Mouse (Mus musculus) left cerebral cortex, adult 11 months (tissue): ENCODE results near the gene Lamc1.
"Not testable (repeated sequence)": the region's sequence is repeated elsewhere in the genome, so short reads cannot be mapped to it uniquely, and the experiment has no call there.

ENCODE experiments used
- DNase-seq: peaks from one replicate; pipeline ENCODE4 v3.0.0; 2022; ENCODE audit warnings: low spot score

The Lamc1 gene

DNA sequence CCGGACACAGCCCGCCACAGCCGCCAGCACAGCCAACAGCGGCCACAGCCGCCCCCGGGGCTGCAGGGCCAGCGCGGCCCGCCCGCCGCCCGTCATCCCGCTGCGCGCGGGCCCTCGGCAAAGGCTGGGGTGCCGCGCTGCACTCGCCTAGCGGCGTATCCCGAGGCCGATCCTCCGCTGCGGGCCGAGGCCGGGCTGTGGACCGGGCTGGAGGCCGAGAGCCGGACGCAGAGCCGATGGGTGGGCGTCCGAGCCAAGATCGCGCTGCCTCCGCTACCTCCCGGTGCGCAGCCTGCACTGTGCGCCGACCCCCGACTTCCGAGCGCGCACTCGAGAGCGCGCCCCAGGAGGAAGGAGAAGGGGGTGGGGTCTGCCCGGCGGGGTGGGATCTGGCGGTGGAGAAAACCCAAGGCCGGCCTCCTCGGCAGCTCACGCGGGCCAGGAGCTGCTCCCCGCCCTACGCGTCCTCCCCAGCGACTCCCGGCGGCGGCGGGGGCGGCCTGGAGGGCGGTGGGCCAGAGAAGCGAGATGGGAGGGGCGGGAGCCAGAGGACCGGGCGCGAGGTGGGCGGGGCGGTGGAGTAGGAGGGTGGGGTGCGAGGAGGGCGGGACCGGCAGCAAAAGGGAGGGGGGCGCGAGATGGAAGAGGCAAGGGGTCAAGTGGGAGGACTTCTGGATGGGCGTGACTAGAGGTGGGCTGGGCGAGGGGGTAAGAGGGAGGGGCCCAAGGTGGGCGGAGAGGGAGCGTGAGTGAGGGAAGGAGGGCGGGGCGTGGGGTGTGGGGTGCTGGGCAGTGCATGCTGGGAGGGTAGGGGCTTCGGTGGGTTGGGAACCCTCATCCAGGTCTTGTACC lies at the start of gene Lamc1:
TSS of gene Lamc1 (minus strand) at position 343 of the 852 bp plus-strand sequence.
- DNase-seq: peak; percentile 63

DNA sequence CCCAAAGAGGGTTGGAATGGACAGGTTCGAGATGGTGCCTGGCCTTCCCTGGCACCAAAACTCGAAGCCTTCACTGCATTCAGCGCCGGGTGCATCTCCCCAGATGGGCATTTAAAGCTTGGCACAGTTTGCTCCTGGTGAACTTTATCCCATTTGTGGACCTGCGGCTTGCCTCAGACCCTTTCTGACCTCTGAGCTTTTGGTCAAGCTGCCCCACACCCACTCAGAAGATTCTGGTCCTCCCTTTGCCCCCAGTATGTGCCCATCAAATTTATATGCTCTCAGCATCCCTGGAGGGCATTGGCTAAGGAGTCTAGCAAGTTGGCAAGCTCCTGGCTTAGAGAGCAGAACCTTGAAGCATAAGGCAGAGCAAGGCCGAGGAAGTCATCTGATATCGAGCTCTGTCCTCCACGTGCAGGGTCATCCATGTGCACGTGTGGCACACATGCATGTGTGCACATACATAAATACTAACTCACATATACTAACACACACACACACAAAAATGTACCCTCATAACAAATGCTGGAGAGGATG lies 48.2 kb upstream of the Lamc1 start:
- DNase-seq: no peak

DNA sequence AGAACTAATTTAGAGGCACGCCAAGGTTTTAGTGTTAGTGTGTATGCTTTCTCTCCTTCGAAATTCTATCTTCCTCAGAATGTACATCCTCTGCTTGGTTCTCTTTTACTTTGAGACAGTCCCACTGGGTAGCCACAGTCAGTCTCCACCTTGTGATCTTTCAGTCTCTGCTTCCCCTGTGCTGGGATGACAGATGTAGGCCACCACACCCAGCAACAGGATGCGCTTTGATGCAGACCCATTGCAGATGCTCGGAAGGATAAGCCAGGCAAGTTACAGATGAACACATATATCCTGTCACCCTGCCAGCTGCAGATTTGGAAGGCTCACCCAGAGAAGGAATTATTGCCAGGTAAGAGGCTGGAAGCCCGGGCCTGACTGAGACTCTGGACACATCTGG lies 47.2 kb upstream of the Lamc1 start:
- DNase-seq: no peak

DNA sequence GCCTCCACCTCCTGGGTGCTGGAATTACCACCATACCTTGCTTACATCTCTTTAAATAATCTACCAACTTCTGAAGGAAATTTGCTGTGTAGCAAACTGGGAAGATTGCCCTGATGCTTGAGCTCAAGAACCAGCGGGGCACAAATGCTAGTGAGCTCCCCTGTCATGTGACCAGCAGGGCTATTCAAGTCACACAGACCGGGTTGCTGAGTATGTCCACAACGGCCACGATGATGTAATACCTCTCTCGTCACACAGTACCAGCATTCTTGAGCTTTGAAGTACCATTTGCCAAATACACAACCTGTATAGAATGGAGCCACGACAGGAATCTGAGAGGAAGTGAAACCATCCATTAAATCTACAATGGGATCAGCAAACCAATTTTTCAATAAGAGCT lies 46.0 kb upstream of the Lamc1 start:
- DNase-seq: no peak

DNA sequence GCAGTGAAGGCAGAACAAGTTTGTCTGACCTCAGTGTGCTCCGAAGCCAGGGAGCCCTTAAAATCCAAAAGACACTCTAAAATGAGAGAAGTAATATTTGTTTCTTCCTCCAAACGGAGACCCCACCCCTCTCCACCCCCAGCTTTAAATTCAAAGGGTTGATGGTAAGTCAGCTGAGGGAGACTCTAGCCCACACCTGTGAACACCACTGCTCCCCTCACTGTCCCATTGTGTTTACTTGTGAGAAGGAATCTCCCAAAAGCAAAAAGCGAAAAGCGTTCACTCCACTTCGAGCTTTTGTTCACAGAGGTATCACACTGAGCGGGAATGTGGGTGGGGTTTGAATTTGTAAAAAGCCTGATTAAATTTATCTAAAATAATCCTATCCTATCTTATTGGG lies 43.9 kb upstream of the Lamc1 start:
- no peak for DNase-seq

DNA sequence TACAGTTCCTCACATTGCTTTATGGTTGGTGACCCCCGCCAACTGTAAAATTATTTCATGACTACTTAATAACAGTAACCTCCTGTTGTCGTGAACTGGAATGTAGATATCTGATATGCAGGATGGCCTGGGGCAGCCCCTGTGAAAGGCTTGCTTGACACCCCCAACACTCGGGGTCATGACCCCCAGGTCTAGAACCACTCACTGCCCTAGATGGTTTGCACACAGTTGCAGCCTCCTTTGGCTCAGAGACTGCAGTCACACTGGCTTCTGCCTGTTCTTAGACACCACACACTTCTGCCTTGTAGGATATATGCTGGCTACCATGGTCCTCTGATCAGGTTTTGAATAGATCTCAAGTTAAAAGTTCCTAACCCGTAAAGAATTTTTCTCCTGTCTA lies 41.5 kb upstream of the Lamc1 start:
- no peak for DNase-seq

DNA sequence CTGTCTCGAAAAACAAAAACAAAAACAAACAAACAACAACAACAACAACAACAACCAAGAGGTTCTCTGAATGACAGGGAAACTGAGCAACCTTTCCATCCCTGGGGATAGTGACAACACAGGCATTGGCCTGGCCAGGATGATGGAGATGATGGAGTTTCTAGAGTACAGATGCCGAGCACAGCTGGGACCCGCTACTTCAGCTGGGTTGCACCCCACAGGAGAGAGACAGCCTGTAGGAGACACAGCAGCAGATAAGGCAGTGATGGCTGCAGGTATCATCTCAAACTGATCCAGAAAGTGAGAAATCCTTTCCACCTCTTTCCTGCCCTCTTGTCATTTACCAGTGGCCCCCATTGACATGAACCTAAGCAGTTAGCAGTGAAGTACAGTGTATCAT lies 39.3 kb upstream of the Lamc1 start:
- DNase-seq: no peak

DNA sequence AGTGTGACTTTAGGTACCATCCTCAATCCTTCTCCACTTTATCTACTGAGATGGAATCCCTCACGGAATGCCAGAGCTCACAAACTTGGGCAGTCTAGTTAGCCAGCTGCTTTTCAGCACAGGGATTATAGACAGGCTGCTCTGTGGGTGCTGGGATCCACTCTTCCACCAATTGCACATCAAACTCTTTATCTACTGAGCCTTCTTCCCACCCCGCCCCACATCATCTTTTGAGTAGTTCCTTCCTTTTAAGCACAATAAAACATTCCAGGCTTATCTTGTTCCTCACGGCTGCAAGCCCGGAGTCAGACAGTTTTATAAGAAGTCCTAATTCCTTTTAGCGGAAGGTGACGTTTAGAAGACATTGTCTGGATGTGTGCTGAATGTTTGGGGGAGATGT lies 36.4 kb upstream of the Lamc1 start:
- no peak for DNase-seq

DNA sequence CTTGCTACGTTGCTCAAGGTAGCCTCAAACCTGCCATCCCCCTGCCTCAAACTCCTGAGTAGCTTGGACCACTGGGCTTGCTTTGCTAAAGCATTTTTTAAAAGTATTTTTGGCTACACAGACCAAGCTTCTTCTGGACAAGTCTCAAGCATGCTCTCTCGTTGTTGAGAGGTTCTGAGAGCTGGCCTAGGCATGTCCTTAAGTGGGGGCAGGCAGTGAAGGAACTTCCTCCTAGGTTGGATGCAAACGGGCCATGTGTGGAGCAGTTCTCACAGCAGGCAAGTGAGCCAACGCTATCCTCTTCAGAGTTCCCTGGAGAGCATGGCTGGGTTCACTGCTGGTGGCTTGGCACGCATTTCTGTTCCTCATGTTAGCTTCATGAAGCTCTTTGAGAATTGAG lies 34.5 kb upstream of the Lamc1 start:
- no peak for DNase-seq

DNA sequence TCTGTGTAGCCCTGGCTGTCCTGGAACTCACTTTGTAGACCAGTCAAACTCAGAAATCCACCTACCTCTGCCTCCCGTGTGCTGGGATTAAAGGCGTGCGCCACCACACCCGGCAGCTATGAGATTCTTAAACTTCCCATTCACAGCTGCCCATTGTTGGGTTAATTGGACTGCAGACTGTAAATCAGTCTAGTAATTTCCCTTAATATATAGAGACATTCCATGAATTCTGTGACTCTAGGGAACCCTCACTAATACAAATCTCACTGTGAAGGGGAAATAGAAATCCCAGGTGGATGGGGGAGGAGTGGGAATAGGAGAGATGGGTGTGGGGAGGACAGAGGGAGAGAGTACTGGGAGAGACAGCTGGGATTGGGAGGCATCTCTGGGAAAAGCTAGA lies 29.3 kb upstream of the Lamc1 start:
- no peak for DNase-seq

DNA sequence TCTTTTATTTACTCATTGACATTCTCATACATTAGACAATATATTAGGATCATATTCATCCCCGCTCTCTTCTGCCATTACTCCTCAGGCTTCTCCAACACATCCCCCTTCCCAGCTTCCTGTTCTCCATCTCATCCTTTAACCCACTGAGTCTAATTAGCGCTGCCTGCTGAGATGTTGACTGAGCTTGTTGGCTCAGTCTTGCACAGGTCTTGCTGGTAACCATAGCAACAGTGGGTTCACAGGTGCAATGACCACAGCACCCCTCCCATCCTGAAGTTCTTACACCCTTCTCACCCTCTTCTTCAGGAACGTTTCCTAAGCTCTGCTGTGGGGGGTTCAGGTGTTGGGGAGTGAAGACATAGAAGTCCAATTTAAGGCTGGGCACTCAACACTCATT lies 28.0 kb upstream of the Lamc1 start:
- DNase-seq: no peak

DNA sequence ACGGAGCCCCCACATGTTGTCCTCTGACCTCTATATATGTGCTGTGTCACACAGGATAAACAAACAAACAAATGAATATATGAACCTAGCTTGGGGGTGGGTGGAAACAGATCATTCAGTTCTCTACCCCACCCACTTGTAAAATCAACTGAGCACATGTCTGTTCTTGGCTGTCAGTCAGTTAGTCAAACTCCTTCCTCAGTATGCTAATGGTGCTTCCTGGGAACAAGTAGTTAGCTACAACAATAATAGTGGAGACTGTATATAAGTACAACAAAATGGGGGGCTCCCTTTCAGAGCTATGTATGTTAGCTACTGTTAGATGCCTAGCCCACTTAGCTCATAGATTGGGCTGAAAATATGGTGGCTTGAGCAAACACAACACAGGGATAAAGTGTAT lies 24.6 kb upstream of the Lamc1 start:
- DNase-seq: no peak

DNA sequence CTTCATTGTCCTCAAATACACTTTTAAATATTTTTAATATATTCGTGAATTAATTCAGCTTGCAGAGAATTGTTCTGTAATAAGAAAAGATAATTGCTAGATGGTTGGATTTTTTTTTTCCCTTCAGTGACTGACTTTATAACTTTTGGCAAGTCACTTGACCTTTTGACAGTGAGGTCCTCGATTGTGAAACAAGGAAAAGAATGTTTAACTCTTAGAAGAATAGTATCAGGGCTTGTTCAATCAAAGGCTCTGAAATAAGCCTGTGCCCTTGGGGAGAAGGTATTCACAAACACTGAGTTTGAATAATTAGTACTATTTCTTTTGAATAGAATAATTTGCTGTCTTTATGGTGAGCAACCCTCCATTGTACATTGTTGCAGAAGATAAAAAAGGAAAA lies 21.9 kb upstream of the Lamc1 start:
- DNase-seq: no peak

DNA sequence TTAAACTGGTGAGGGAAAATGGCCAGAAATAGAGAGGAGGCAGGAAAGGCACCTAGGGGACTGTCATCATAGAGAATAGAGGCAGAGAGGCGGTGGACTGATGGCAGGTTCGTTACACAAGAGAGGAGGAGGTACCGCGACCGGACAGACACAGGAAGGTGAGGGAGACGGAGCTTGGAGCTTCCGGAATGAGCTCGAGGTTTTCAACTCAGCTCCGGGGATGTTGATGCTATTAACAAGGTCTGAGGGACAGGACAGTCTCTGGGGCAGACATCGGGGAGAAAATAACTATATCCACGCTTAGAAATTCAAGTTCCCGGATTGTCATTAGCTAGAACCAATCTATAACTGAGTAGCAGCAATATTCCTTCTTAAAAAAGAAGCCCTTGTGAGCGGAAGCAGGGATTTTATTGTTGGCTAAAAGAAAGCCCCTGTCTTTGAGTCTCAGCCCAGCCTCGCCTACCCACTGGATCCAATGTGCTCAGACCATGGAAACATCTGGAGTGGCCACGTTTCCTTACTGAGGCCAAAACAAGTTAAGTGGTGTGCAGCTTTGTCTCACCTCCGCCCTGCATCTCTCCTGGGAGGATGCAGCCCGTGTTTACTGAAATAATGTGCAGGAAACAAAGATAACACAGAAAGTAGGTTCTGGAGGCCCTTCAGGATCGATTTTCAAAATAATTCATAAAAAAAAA lies 21.3 kb upstream of the Lamc1 start:
- no peak for DNase-seq

DNA sequence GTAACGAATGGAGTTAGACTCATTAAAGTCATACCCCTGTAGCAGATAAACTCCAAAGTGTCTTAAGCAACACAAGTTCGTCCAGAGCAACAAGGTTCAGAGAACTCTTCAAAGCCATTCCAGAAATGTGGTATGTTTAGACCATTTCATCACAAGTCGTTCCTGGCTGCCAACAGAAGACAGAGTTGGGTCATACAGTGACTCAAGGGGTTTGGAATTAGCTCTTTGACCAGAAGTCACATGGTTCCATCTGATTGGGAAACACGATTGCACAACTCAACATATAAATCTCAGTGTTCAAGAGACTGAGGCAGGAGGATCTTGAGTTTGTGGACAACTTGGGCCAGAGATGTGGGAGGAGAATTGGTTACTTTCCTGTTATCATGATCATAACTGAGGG lies 18.4 kb upstream of the Lamc1 start:
- no peak for DNase-seq

DNA sequence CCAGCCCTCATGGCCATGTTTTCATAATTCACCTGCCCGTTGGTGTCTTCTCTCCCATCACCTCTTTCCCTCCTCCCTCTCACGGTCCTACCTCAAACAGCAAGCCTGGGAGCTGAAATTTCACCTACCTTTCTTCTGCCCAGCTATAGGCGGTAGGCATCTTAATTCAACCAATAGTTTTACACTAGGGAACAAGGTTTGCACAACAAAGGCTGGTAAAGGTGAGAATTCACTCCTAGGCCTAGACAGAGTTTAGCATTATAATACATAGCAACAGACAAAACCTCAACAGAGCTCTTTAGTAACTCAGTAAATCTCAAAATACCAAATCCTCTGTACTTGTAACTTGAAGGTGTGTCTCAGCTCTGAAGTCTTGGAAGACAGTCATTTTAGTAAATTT lies 15.1 kb upstream of the Lamc1 start:
- no peak for DNase-seq

DNA sequence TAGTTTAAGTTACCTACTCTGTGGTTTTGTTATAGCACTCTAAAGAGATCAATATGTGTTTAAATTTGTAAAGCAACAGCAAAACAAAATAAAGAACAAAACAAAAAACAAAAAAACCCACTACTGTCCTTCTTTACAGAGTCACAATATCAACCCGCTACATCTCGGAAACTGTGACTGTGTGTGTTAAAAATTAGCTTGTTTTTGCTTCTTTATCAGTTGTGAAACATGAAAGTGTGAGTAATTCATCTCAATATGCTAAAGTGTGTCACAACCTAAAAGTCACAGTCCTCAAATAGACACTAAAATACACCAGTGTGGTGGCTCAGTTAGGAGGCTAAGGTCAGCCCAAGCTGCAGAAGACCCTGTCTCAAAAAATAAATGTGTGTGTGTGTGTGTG lies 14.5 kb upstream of the Lamc1 start:
- no peak for DNase-seq

DNA sequence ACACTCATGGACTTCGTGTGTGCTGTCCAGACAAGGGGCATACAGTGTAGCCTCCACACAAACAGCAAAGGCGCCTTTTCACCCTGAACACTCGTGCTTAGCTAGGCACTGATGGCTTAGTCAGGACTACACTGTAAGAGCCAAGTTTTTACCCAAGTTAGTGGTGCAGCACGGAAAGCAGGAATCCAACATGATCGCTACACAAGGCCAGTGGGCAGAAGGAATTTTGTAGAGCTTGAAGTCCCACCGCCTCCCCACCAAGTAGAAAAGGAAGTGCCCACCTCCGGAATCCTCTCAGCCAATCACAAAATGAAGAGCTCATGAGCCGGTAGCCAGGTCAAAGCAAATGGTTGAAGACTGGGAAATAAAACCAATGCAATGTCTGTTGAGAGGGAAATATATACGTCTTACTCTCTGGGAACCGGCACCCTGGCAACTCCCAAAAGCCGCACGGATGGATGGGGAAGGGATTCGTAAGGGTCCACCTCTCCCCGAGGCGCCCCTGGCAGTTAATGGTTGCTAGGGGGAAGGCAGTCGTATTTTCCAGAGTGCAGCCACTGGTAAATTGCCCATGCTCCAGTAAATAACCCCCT lies 13.2 kb upstream of the Lamc1 start:
- DNase-seq: no peak

DNA sequence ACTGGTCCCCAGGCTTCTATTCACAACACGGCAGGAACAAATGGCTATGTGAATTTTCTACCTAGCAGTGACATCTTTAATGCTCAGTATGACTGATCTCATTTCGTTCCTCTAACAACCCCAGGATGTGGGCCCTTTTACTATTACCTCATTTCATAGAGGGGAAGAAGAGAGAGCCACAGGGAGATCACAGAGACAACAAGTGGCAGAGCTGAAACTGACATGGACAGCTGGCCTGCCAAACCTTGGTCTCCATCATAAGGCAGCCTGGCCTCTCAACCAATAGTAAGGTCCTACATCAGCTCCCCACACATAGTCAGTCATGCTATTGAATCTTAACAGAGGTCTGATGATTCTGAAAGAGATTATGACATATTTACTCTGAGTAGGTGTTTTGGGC lies 12.4 kb upstream of the Lamc1 start:
- no peak for DNase-seq

DNA sequence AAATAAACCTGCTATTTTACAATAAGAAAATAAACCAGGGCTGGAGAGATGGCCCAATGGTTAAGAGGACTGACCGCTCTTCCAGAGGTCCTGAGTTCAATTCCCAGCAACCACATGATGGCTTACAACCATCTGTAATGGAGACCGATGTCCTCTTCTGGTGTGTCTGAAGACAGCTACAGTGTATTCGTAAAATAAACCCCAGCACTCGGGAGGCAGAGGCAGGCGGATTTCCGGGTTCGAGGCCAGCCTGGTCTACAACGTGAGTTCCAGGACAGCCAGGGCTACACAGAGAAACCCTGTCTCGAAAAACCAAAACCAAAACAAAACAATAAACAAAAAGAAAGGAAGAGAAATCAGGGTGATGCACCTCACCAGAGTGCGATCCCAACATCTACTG lies 2.9 kb upstream of the Lamc1 start:
- not testable (repeated sequence) for DNase-seq

DNA sequence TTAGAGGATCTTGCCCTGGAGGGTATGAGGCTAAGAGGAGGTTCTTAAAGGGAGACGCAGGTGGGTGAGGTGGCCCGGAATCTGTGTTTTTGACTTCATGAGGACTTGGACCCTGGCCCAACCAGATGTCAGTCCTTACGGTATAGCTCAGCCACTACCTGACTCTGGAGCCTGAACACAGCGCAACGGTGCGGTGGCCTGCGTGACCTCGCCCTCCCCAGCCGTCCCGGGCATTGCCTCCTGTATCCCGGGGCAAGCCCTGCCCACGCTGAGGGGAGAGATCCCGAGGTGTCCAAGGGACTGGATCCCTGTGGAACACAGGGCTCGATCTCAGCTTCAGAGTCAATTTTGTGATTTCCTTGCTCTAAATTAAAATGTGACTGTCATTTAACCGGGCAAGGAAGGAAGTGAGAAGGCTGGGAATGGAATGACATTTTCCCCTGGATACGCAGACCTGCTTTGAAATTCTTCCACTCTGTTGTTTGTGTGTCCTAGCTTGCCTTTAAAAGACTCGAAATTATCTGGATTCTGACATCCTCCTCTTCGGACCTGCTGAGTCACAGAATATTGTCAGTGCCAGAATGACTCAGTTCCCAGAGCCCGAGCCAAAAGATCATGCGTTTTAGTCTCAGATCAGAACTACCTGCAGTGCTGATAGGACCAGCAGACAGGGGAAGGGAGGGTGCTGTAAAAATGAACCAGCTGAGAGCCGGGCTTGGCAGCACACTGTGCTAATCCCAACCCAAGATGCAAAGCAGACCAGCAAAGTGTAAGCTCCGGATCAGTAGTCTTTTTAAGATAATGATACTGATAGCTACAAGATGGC lies 923 bp upstream of the Lamc1 start:
- no peak for DNase-seq

DNA sequence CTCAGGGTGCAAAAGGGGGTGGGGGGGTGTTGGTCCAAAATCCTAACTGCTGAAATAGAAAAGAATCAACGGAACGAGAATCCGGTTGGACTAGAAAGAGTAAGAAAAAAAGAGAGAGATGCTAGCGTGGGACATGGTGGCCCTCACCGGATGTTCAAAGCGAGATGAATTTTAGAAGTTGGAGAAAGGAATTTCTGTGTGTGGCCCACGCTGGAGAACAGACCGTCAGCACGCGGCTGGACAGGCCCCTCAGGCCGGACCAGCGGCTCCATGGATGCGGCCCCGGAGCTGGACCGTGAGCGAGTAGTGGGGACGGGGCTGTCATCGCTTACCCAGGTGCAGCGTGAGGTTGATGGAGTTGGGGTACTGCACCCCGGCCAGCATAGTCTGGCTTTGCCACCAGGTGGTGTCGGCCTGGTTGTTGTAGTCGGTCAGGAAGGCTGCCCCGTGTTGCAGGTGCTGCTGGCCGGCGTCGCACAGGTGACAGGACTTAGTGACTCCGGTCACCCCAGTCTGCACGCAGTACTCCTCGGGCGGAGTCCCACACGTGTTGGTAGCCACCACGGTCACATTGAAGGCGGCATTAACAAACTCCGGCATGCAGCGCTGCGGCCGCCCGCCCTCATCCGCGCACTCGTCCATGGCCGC lies 666 bp downstream of the Lamc1 start:
- DNase-seq: no peak
